Mouse (Mus musculus) hindbrain, postnatal 0 days (tissue): ENCODE results near the gene Gdap1l1. TPM values are rescaled to one million over a fixed set of nuclear protein-coding genes. Genes with fewer than 3 reads are reported as not detected.
A peak's percentile ranks its signal among the peaks of the same experiment; 100 is the strongest.

Experiments
- ATAC-seq: fragments of 200-750 bp; cut with Nextera tagmentation; 2 replicates; pipeline ENCODE4 v1.8.0; 2017; ENCODE audit warnings: mild to moderate bottlenecking, moderate TSS enrichment, moderate library complexity
- DNase-seq: peaks from one replicate; pipeline ENCODE4 v3.0.0-alpha.2; 2015; ENCODE audit warnings: low spot score
- H3K27ac ChIP-seq: fragments of 300-500 bp; sonication (generic); 2 replicates; pipeline ENCODE4 v1.5.1; 2014; ENCODE audit warnings: mild to moderate bottlenecking
- H3K27me3 ChIP-seq: fragments of 300-500 bp; sonication (generic); 2 replicates; pipeline ENCODE4 v1.6.1; 2014; ENCODE audit warnings: low read length, mixed read lengths; ENCODE audit not compliant: insufficient read depth
- H3K36me3 ChIP-seq: fragments of 300-500 bp; sonication (generic); 2 replicates; pipeline ENCODE4 v1.6.1; 2014; ENCODE audit warnings: low read length, mixed read lengths; ENCODE audit not compliant: insufficient read depth
- H3K4me1 ChIP-seq: fragments of 300-500 bp; sonication (generic); 2 replicates; pipeline ENCODE4 v1.6.1; 2014; ENCODE audit warnings: antibody characterized with exemption, low read length, mixed read lengths; ENCODE audit not compliant: insufficient read depth
- H3K4me2 ChIP-seq: fragments of 300-500 bp; sonication (generic); 2 replicates; pipeline ENCODE4 v1.6.1; 2014; ENCODE audit warnings: low read depth, mild to moderate bottlenecking, low read length, moderate library complexity, mixed read lengths
- H3K4me3 ChIP-seq: fragments of 300-500 bp; sonication (generic); 2 replicates; pipeline ENCODE4 v1.5.1; 2014; ENCODE audit warnings: low read length
- H3K9ac ChIP-seq: fragments of 300-500 bp; sonication (generic); replicated peaks from 2 replicates; pipeline ENCODE4 v1.6.1; 2014; ENCODE audit warnings: mild to moderate bottlenecking, low read length, moderate library complexity, mixed read lengths
- H3K9me3 ChIP-seq: fragments of 300-500 bp; sonication (generic); 2 replicates; pipeline ENCODE4 v1.6.1; 2016; ENCODE audit warnings: low read length, mixed read lengths
- CTCF ChIP-seq: IDR thresholded peaks from 2 replicates; pipeline ENCODE4 v1.5.1; 2016; ENCODE audit warnings: antibody characterized with exemption, control low read depth, low read depth
- WGBS: fragments of 180-500 bp; shearing (Covaris S2); extraction: QIAGEN DNeasy Blood & Tissue Kit; methylation state at CpG from one replicate; pipeline ENCODE4 v1.1.7; 2014; 5-methylcytosine and 5-hydroxymethylcytosine counted together
- polyA plus RNA-seq: library from polyadenylated mRNA; unstranded; fragments of >200 nt; fragmentation: Nextera tagmentation; extraction: Ambion mirVana; gene quantifications from 2 replicates; pipeline ENCODE4 v1.2.1, GENCODE M21; 2015
- total RNA-seq: library from RNA; depleted of rRNA; stranded (reverse); fragments of >200 nt; gene quantifications from 2 replicates; pipeline ENCODE4 v1.2.3, GENCODE M21; 2014

Gene Gdap1l1
- total and polyA plus RNA-seq, 2 experiments from 2014 or later = 123 to 149 TPM

GRCm38 (mm10) chr2:163468866-163469265, 30.6 kb downstream of the Gdap1l1 start:
- Histone ChIP-seq H3K4me2 (no peak overlapping the region), H3K4me3 (no peak overlapping the region), H3K36me3 (peaks cover 30% of the 10 kb centered on the region; the same call in 1 of the 2 replicates), H3K9ac (no peak overlapping the region), H3K4me1 (peaks cover 10% of the 10 kb centered on the region; the same call in 1 of the 2 replicates), H3K27ac (no peak overlapping the region), H3K27me3 (no peaks in the 10 kb centered on the region), H3K9me3 (no peaks in the 10 kb centered on the region)
- 95% methylated on average over 6 of the region's 6 CpGs for WGBS
- no peak for TF ChIP-seq CTCF
- ATAC-seq (no peak), DNase-seq (no peak)

DNA sequence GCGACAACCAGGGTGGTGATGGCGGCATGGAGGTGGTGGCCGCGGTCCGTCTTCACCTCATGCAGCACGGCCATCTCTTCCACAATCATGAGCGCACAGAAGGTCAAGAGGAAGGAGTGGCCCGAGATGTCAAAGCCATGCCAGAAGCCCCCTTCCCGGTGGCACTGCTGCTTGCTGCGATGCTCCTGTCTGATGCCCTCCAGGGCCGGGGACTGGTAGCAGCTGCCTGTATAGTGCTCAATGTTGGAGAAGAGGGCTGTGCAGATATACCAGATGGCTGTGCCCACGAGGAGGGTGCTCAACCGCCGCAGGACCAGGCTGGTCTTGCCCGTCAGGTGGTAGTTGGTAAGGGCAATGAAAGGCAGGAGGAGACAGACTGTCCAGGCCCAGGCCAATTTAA, 31.4 kb downstream of the Gdap1l1 start:
- WGBS = 95% methylated on average over 15 of the region's 15 CpGs
- H3K4me3 ChIP-seq = no peak overlapping the region
- no peak for ATAC-seq
- TF ChIP-seq CTCF = no peak
- no peaks in the 10 kb centered on the region for H3K27me3 ChIP-seq
- H3K9me3 ChIP-seq = no peaks in the 10 kb centered on the region
- H3K4me1 ChIP-seq = peaks cover 10% of the 10 kb centered on the region; the same call in 1 of the 2 replicates
- DNase-seq = no peak
- H3K27ac ChIP-seq = no peak overlapping the region
- H3K9ac ChIP-seq = no peak overlapping the region
- H3K36me3 ChIP-seq = peaks cover 30% of the 10 kb centered on the region; the same call in 1 of the 2 replicates
- H3K4me2 ChIP-seq = no peak overlapping the region

DNA sequence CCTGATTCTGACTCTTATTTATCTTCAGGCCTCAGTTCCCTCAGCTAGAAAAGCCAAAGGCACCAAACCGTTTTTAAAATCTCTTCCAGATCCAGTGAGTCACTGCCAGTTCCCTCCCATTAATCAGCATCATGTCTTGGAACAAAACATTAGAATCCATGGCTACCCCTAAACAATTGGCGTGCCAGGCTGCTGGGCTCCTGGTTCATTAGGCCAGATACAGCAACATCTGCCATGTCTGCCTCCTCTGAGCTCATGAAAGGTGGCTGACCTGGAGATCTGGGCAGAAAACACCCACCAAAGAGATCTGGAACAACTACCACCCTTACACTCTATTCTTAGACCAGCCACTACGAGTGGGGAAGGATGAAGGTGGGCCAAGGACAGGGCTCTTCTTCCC, 32.9 kb downstream of the Gdap1l1 start:
- no peak for ATAC-seq
- H3K9ac ChIP-seq = no peak overlapping the region; the same call in 1 of the 2 replicates

DNA sequence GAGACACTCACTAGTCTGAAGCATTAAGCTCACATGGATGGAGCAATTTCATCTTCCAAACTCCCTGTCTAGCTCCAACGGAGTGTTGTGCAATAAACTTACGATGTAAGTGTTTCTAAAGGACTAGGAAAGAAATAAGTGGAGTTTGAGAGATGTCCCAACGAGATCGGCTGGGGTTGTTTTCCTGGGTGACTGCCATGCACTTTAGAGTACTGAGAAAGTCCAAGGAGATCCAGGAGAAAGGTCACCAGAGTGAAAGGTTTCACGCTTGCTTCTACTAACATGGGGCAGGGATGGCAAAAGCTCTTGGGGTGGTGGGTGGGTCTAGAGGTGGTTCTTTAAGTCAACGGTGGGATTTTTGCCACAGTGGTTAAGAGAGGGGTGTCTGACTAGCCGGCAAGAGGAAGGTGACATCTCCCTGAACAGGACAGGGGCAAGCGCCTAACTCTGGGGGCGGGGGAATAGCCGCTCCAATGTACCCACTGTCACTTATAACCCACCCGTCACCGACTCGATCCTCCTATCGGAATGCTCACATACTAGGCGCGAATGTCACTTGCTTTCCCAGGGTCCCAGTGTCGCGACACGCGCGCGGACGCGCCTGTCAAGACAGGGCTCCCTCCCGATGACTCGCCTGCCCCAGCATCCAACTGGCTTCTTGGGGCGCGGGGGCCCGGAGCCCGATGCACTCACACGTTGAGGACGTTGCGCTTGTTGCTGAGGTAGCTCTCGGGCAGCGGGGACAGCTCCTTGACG, 33.6 kb downstream of the Gdap1l1 start:
- Histone ChIP-seq H3K9me3 (no peaks in the 10 kb centered on the region), H3K36me3 (peaks cover 20% of the 10 kb centered on the region; the same call in 1 of the 2 replicates), H3K4me1 (peaks cover 10% of the 10 kb centered on the region; the same call in 1 of the 2 replicates), H3K27me3 (no peaks in the 10 kb centered on the region), H3K27ac (peak overlapping the region; percentile 82), H3K4me2 (peak overlapping the region; percentile 91), H3K9ac (peak overlapping the region; percentile 85), H3K4me3 (peak overlapping the region; percentile 89)
- ATAC-seq = peak; percentile 83
- peak; percentile 66 for DNase-seq
- no peak for TF ChIP-seq CTCF
- 4% methylated on average over 36 of the region's 36 CpGs for WGBS

More for the DNA sequence above, 32.9 kb downstream of the Gdap1l1 start:
- no peak for TF ChIP-seq CTCF
- Histone ChIP-seq H3K27me3 (no peaks in the 10 kb centered on the region), H3K27ac (no peak overlapping the region), H3K4me2 (peak overlapping the region; percentile 91), H3K4me3 (peak overlapping the region; percentile 89; the same call in 1 of the 2 replicates), H3K36me3 (peaks cover 25% of the 10 kb centered on the region; the same call in 1 of the 2 replicates), H3K9me3 (no peaks in the 10 kb centered on the region), H3K4me1 (peaks cover 10% of the 10 kb centered on the region; the same call in 1 of the 2 replicates)
- DNase-seq = no peak
- WGBS = 50% methylated on average over 3 of the region's 3 CpGs

DNA sequence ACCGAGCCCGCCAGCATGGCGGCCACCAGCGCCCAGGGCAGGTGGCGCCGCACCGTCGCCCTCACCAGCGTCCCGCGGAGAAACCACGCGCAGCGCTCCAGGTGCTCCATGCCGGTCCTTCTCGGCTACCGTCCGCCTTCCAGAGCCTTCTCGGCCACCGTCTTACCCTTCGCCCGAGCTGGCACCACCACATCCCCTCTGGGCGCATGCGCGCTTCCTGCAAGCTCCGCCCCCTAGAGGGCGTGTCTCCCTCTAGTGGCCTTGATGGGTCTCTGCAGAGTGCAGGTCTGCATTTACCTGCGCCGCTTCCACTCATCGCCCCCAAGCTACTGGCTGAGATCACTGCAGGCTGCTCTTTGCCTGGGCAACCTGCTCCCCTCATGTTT, 34.2 kb downstream of the Gdap1l1 start, which contains the start of gene Fitm2:
Gene Fitm2, minus strand, starts transcription at position 164 of the 386 bp plus-strand sequence.
- H3K4me2 ChIP-seq = peak within 1 kb of the TSS; percentile 91
- ATAC-seq (peak; percentile 96), DNase-seq (peak; percentile 98)
- peaks cover 19% of the 10 kb centered on the region; the same call in 1 of the 2 replicates for H3K36me3 ChIP-seq
- peak within 1 kb of the TSS; percentile 89 for H3K4me3 ChIP-seq
- H3K9me3 ChIP-seq = no peaks in the 10 kb centered on the region
- H3K9ac ChIP-seq = peak within 1 kb of the TSS; percentile 85
- peak; percentile 100 for TF ChIP-seq CTCF
- 2% methylated on average over 25 of the region's 30 CpGs for WGBS
- peak within 1 kb of the TSS; percentile 82 for H3K27ac ChIP-seq
- H3K4me1 ChIP-seq = peaks cover 10% of the 10 kb centered on the region; the same call in 1 of the 2 replicates
- no peaks in the 10 kb centered on the region for H3K27me3 ChIP-seq

- H3K9ac ChIP-seq = no peak overlapping the region
- no peak overlapping the region for H3K4me2 ChIP-seq
- no peak for ATAC-seq
- TF ChIP-seq CTCF = peak; percentile 48
- H3K4me1 ChIP-seq = no peaks in the 10 kb centered on the region
- 51% methylated on average over 18 of the region's 18 CpGs for WGBS
- no peak for DNase-seq
- H3K9me3 ChIP-seq = no peaks in the 10 kb centered on the region
- H3K27ac ChIP-seq = no peak overlapping the region
- H3K27me3 ChIP-seq = no peaks in the 10 kb centered on the region
- no peaks in the 10 kb centered on the region for H3K36me3 ChIP-seq
- H3K4me3 ChIP-seq = no peak overlapping the region
Observed at GRCm38 (mm10) chr2:163480191-163480825, 42.0 kb downstream of the Gdap1l1 start.
